Mouse (Mus musculus): ENCODE results near the gene Ubash3a. TPM values are rescaled to one million over a fixed set of nuclear protein-coding genes. Genes with fewer than 3 reads are reported as not detected.

Ubash3a gene
- polyA plus RNA-seq, 1 experiment from 2014 or later: not detected

DNA sequence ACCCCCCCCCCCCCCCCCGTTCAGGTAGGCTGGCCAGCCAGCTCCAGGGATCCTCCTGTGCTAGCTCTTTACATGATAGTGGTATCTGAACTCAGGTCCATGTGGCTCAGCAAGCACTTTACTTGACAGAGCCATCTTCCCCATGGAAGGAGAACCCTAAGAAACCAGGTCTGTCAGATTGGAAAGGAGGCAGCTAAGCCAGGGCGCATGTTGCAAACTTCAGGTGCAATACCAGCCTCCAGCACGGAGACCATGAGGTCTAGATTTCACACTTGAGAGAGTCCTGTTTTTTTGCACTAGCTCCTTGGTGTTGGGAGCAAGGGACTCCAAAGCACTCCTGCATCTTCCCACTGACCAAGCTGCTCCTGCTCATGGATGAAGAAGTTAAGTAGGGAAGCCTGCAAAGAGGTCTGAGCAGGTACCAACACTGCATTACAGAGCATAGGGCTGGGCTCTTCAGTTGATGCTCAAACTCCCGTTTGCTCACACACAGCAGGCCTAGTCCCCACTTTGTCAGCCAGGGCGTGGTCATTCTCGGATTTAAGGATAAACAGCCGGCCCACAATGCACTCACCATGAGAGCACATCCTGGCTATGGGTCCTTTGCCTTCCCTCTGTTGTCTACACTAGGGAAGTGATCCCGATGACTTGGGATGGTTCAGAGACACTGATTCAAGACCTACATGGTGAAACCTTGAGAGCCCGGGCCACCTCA lies 68.7 kb downstream of the Ubash3a start:
- peak overlapping the region; percentile 53 for H3K4me3 ChIP-seq (replicated peaks)
- no peak; the same call in 1 of the 2 replicates for ATAC-seq (ENCODE audit: low FRiP score)
- 29% methylated on average over 9 of the region's 9 CpGs for WGBS
- H3K9me3 ChIP-seq (replicated peaks): no peaks in the 10 kb centered on the region
- no peaks in the 10 kb centered on the region for H3K27me3 ChIP-seq (replicated peaks)
- H3K4me1 ChIP-seq: peaks cover 17% of the 10 kb centered on the region
- no peaks in the 10 kb centered on the region for H3K36me3 ChIP-seq
- 0 out of 2 replicates have a peak overlapping the region, but pooled peaks have one; percentile 54 for H3K27ac ChIP-seq (replicated peaks)
- H3K9ac ChIP-seq (replicated peaks): peak overlapping the region; percentile 43
- H3K4me2 ChIP-seq: peak overlapping the region; percentile 91

DNA sequence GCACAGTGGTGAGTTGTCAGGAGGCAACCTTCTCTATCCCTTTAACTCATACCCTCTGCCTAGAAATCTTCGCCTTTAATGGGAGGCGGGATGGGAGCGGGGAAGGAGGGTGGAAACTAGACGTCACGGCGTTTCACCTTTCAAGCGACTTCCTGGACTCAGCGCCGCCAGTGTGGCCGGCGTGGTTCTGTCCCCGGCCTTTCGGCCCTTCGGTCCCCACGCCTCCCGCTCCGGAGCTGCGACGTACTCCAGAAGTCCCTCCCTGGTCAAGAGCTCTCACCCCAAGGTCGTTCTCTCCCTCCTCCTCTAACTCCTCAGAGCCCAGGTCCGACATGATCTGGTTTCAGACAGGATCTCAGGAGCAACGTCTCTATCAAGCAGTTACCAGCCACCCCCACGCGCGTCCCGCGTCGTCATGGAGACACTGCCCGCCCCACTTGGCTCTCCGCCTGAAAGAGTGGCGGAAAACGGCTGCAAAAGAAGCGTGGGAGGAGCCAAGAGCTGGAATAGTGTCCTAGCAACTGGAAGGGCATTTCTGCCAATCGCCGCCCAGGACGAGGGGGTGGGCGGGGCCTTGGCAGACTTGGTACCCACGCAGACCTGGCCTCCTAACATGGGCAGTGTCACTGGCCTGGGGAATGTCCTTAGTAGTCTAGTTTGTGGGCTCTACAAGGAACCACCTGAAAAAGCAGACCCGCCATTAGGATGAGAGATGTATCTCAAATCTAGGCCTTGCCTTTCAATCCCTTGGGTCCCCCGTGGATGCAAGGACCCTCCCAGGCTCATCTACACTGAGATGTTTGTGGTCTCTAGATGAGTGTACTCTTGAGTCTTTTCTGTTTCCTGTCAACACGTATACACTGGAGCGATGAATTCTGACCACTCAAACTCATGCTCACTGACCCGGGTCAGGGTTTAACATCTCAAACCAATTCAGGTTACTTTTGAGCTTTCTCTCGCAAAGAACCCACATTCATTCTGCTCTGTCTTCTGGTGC lies 69.5 kb downstream of the Ubash3a start, which contains the start of gene Rsph1:
Gene Rsph1, minus strand, starts transcription at position 462 of the 997 bp plus-strand sequence.
- WGBS: 10% methylated on average over 44 of the region's 44 CpGs
- ATAC-seq (ENCODE audit: low FRiP score): peak; percentile 95
- H3K4me2 ChIP-seq: peak within 1 kb of the TSS; percentile 91
- H3K4me3 ChIP-seq (replicated peaks): peak within 1 kb of the TSS; percentile 53
- no peaks in the 10 kb centered on the region for H3K27me3 ChIP-seq (replicated peaks)
- 0 out of 2 replicates have a peak within 1 kb of the TSS, but pooled peaks have one; percentile 54 for H3K27ac ChIP-seq (replicated peaks)
- H3K4me1 ChIP-seq: peaks cover 22% of the 10 kb centered on the region
- H3K36me3 ChIP-seq: no peaks in the 10 kb centered on the region
- H3K9me3 ChIP-seq (replicated peaks): no peaks in the 10 kb centered on the region
- peak within 1 kb of the TSS; percentile 43 for H3K9ac ChIP-seq (replicated peaks)

DNA sequence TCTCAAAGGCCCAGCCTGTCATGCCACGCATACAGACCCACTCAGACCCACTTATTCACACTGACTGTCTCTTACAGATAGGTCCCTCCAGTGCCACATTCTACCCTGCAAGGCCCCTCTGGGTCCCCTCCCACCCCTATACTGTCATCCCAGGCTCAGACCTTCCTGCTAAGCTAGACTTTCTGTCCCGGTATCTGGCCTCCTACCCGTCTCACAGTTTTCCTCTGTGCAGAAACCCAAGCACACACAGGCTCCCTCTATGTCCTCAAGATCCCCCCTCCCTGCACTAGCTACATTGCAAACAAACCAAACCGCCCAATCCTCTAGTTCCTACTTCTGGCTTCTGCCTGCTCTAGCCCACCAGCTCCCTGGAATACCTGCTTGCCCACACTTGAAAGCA lies 70.3 kb downstream of the Ubash3a start:
- no peak overlapping the region for H3K4me3 ChIP-seq (replicated peaks)
- no peak overlapping the region for H3K4me2 ChIP-seq
- no peak overlapping the region for H3K27ac ChIP-seq (replicated peaks)
- no peak overlapping the region for H3K9ac ChIP-seq (replicated peaks)
- WGBS: 81% methylated on average over 4 of the region's 4 CpGs
- peaks cover 28% of the 10 kb centered on the region for H3K4me1 ChIP-seq
- no peaks in the 10 kb centered on the region for H3K9me3 ChIP-seq (replicated peaks)
- no peaks in the 10 kb centered on the region for H3K27me3 ChIP-seq (replicated peaks)
- no peaks in the 10 kb centered on the region for H3K36me3 ChIP-seq
- ATAC-seq (ENCODE audit: low FRiP score): peak; percentile 27; the same call in 1 of the 2 replicates

DNA sequence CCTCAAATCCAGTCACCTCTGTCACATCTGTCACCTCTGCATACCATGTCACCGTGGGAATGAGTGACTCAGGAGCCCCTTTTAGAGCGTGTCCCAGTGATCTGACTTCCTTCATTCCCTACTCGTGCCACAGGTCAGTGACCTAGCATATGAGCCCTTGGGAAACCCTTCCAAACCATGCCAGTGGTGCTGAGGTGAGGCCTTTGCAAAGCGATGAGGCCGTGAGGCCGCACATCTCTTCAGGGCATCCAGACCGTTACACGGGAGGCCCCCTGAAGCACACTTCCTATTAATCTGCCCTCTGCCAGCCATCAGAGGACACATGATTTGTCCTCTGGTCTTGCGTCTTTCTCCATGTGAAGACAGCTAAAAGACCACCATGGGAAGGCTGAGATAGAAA lies 71.9 kb downstream of the Ubash3a start:
- Histone ChIP-seq H3K9ac (replicated peaks) (no peak overlapping the region), H3K4me3 (replicated peaks) (no peak overlapping the region), H3K36me3 (no peaks in the 10 kb centered on the region), H3K4me1 (peaks cover 28% of the 10 kb centered on the region), H3K27ac (replicated peaks) (no peak overlapping the region), H3K27me3 (replicated peaks) (no peaks in the 10 kb centered on the region), H3K9me3 (replicated peaks) (no peaks in the 10 kb centered on the region), H3K4me2 (no peak overlapping the region)
- WGBS: 85% methylated on average over 9 of the region's 9 CpGs
- ATAC-seq (ENCODE audit: low FRiP score): no peak

DNA sequence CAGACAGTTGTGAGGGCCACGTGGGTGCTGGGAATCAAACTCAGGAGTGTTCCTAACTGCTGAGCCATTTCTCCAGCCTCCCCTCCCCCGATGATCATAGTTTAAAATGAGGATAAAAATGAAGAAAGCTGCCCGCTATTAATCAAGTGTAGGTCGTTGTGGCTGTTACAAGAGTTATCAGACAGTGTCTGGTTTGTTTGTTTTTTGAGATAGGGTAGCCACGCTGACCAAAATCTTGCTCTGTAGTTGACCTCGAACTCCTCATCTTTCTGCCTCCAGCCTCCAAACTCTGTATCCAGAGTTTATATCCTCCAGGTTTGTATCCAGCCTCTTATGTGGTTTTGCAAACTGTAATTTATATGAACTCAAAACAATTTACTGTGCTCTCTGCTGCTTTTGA lies 72.6 kb downstream of the Ubash3a start:
- Histone ChIP-seq H3K36me3 (no peaks in the 10 kb centered on the region), H3K27me3 (replicated peaks) (no peaks in the 10 kb centered on the region), H3K27ac (replicated peaks) (no peak overlapping the region), H3K4me2 (no peak overlapping the region), H3K9ac (replicated peaks) (no peak overlapping the region), H3K4me3 (replicated peaks) (no peak overlapping the region), H3K9me3 (replicated peaks) (no peaks in the 10 kb centered on the region), H3K4me1 (peaks cover 28% of the 10 kb centered on the region)
- 86% methylated on average over 6 of the region's 6 CpGs for WGBS
- no peak for ATAC-seq (ENCODE audit: low FRiP score)

DNA sequence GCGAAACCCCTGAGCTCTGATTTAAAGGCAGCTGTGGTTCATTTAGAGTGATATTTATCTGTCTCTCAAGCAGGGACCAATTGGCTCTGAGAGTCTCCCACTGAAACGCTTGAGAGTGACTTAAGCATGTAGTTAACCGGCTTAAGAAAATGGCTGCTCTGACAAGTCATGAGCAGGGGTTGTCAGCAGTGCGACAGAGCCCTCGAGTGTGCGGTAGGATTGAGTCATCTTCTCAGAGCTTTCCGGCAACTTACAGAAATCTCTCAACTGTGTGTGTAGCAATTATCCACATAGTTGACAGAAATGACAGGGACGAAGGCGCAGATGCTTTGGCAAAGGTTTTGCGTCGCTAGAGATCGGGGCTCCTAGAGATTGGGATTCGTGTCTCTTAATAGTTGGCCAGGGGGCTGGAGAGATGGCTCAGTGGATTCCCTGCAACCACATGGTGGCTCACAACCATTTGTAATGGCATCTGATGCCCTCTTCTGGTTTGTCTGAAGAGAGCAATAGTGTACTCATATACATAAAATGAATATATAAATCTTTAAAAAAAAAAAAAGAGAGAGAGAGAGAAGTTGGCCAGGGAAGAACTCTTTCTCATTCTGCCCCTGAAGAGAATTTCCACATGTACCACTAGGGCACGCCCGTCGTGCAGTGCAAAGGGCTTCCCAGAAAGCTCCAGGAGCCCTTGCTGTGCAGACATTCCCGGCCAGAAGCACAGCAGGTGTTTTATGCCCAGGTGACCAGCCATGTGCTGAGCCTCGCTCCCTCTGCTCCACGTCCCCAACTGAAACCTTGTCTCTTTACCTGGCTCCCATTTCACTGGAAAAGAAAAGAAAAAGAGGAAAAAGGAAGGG lies 74.4 kb downstream of the Ubash3a start:
- Histone ChIP-seq H3K9ac (replicated peaks) (no peak overlapping the region), H3K27me3 (replicated peaks) (no peaks in the 10 kb centered on the region), H3K4me3 (replicated peaks) (no peak overlapping the region), H3K9me3 (replicated peaks) (no peaks in the 10 kb centered on the region), H3K4me2 (no peak overlapping the region), H3K4me1 (peaks cover 19% of the 10 kb centered on the region), H3K36me3 (no peaks in the 10 kb centered on the region), H3K27ac (replicated peaks) (no peak overlapping the region)
- no peak for ATAC-seq (ENCODE audit: low FRiP score)
- WGBS: 43% methylated on average over 19 of the region's 19 CpGs

DNA sequence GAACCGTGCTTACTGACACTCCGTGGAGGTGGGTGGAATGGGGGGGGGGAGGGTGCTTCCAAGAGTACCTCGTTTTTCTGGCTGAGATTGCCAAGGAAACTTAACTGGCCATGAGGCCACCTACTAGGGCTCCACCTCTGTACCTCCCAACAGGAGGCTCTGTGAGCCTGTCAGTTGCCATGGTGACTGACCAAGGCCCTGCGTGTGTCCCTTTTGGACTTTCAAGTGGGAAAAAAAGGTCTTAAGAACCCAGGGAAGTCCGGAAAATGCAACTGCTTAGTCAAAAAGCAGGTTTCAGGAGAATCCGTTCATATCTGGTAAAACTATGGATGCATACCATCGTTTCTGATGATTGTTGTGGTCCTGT lies 75.0 kb downstream of the Ubash3a start:
- H3K9me3 ChIP-seq (replicated peaks): no peaks in the 10 kb centered on the region
- ATAC-seq (ENCODE audit: low FRiP score): no peak
- H3K9ac ChIP-seq (replicated peaks): no peak overlapping the region
- no peaks in the 10 kb centered on the region for H3K27me3 ChIP-seq (replicated peaks)
- H3K27ac ChIP-seq (replicated peaks): no peak overlapping the region
- WGBS: 15% methylated on average over 7 of the region's 7 CpGs
- H3K4me3 ChIP-seq (replicated peaks): no peak overlapping the region
- H3K4me2 ChIP-seq: no peak overlapping the region
- H3K4me1 ChIP-seq: peaks cover 15% of the 10 kb centered on the region
- no peaks in the 10 kb centered on the region for H3K36me3 ChIP-seq

DNA sequence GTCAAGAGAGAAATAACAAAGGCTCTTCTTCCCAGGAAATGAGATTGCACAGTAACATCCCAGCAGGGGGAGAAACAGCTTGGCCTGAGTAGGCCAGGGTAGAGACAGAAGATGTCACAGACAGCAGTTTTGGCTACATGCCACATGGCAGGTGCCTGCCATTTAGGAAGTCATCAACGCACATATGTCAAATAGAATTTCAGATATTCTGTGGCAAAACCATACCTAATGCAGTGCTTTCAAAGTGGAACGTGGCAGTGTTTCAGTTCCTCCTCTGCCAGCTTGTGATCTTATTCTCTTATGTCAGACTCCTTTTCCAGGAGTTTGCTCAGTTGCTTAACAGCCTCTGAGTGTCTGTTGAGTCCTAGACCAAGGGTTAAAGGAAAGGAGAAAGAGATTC lies 78.2 kb downstream of the Ubash3a start:
- H3K4me3 ChIP-seq (replicated peaks): no peak overlapping the region
- WGBS: 48% methylated on average over 2 of the region's 2 CpGs
- H3K27me3 ChIP-seq (replicated peaks): no peaks in the 10 kb centered on the region
- H3K4me1 ChIP-seq: peaks cover 15% of the 10 kb centered on the region; the same call in 1 of the 2 replicates
- H3K36me3 ChIP-seq: no peaks in the 10 kb centered on the region
- H3K9me3 ChIP-seq (replicated peaks): no peaks in the 10 kb centered on the region
- H3K9ac ChIP-seq (replicated peaks): no peak overlapping the region
- no peak overlapping the region for H3K4me2 ChIP-seq
- H3K27ac ChIP-seq (replicated peaks): no peak overlapping the region
- ATAC-seq (ENCODE audit: low FRiP score): no peak

DNA sequence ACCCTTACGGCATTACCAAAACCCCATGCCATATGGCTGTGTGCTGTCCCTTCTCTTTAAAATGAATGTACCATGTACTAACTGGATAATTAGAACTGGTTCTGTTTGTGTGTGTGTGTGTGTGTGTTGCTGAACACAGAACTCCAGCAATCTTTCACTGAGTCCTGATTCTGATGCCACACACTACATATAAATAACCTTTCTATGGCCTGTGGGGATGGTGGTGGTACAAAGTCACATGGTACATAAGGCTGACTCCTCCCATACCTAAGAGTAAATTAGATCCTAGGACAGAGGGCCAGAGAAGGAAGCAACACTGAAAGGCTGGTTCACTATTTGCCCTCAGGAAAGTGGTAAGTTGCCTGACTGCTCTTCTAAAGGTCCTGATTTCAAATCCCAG lies 78.8 kb downstream of the Ubash3a start, which contains the start of gene Slc37a1:
Gene Slc37a1, plus strand, starts transcription at position 301 of the 400 bp plus-strand sequence.
- ATAC-seq (ENCODE audit: low FRiP score): no peak
- Histone ChIP-seq H3K27me3 (replicated peaks) (no peaks in the 10 kb centered on the region), H3K27ac (replicated peaks) (no peak within 1 kb of the TSS), H3K9ac (replicated peaks) (no peak within 1 kb of the TSS), H3K4me3 (replicated peaks) (no peak within 1 kb of the TSS), H3K9me3 (replicated peaks) (no peaks in the 10 kb centered on the region), H3K36me3 (no peaks in the 10 kb centered on the region), H3K4me2 (no peak within 1 kb of the TSS), H3K4me1 (peaks cover 15% of the 10 kb centered on the region; the same call in 1 of the 2 replicates)
- WGBS: 88% methylated on average over 1 of the region's 1 CpGs

DNA sequence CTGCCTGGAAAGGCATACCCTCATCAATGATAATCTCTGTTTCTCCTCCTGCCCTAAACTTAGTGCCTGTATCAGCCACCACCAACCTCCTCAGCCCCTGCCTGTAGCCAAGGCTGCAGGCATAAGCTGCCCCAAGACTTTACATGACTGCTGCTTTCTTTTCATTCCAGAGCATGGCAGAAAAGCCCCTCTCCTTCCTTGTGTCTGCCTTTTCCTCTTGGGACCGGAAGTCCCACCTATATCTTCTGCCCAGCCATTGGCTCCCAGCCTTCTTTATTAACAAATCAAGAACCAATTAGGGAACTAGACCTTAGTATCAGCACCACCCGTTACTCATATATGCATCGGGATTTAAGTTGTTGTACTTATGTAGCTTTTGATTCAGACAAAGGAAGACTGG lies 79.5 kb downstream of the Ubash3a start:
- no peak overlapping the region for H3K9ac ChIP-seq (replicated peaks)
- no peak overlapping the region for H3K4me2 ChIP-seq
- ATAC-seq (ENCODE audit: low FRiP score): no peak
- WGBS: 92% methylated on average over 3 of the region's 3 CpGs
- no peaks in the 10 kb centered on the region for H3K27me3 ChIP-seq (replicated peaks)
- H3K4me1 ChIP-seq: peaks cover 10% of the 10 kb centered on the region; the same call in 1 of the 2 replicates
- no peak overlapping the region for H3K27ac ChIP-seq (replicated peaks)
- H3K9me3 ChIP-seq (replicated peaks): no peaks in the 10 kb centered on the region
- H3K4me3 ChIP-seq (replicated peaks): no peak overlapping the region
- H3K36me3 ChIP-seq: no peaks in the 10 kb centered on the region
